Mouse (Mus musculus): Measurements from ENCODE around the gene Pdcd1. TPM values are rescaled to one million over a fixed set of nuclear protein-coding genes. Genes with fewer than 3 reads are reported as not detected.

The Pdcd1 gene
- polyA plus RNA-seq, 1 experiment from 2014 or later: not detected

DNA sequence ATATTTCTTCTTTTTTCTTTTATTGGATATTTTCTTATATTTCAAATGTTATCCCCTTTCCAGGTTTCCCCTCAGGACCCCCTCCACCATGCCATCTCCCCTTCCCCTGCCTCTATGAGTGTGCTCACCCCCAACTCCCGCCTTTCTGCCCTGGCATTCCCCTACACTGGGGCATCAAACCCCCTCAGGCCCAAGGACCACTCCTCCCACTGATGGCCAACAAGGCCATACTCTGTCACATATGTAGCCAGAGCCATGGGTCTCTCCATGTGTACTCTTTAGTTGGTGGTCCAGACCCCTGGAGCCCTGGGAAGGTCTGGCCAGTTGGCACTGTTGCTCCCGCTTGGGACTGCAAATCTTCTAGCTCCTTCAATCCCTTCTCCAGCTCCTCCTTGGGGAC lies 5.0 kb upstream of the Pdcd1 start:
- no peak overlapping the region for H3K27ac ChIP-seq
- no peaks in the 10 kb centered on the region for H3K9me3 ChIP-seq
- no peaks in the 10 kb centered on the region for H3K4me1 ChIP-seq
- no peak overlapping the region for H3K4me3 ChIP-seq
- 91% methylated on average over 2 of the region's 2 CpGs for WGBS
- H3K4me2 ChIP-seq: no peak overlapping the region
- no peak for ATAC-seq (replicated peaks)
- no peaks in the 10 kb centered on the region for H3K27me3 ChIP-seq (replicated peaks)
- no peaks in the 10 kb centered on the region for H3K36me3 ChIP-seq (replicated peaks)
- no peak overlapping the region for H3K9ac ChIP-seq

DNA sequence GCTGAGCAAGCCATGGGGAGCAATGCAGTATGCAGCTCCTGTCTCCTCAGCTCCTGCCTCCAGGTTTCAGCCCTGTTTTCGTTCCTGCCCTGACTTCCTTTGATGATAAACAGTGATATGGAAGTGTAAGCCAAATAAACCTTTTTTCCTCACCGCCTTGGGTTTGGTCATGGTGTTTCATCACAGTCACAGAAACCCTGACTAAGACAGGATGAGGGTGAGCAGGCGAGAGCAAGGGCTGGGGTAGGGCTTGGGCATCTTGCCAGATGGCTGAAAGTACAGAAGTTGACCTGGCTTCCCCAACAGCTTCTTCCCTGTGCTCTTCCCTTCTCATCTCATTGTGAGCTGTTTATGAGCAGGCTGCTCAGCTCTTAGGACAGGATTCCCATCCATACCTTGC lies 3.6 kb upstream of the Pdcd1 start:
- Histone ChIP-seq H3K4me1 (no peaks in the 10 kb centered on the region), H3K4me3 (no peak overlapping the region), H3K9me3 (no peaks in the 10 kb centered on the region), H3K36me3 (replicated peaks) (no peaks in the 10 kb centered on the region), H3K27me3 (replicated peaks) (no peaks in the 10 kb centered on the region), H3K4me2 (no peak overlapping the region), H3K9ac (no peak overlapping the region), H3K27ac (no peak overlapping the region)
- no peak for ATAC-seq (replicated peaks)
- WGBS: 80% methylated on average over 3 of the region's 3 CpGs

GRCm38 (mm10) chr1:94054481-94054880 lies 2.1 kb upstream of the Pdcd1 start:
- H3K27ac ChIP-seq: no peak overlapping the region
- H3K9me3 ChIP-seq: no peaks in the 10 kb centered on the region
- H3K9ac ChIP-seq: no peak overlapping the region
- no peak overlapping the region for H3K4me3 ChIP-seq
- no peaks in the 10 kb centered on the region for H3K27me3 ChIP-seq (replicated peaks)
- H3K4me1 ChIP-seq: no peaks in the 10 kb centered on the region
- 78% methylated on average over 1 of the region's 1 CpGs for WGBS
- ATAC-seq (replicated peaks): no peak
- no peaks in the 10 kb centered on the region for H3K36me3 ChIP-seq (replicated peaks)
- no peak overlapping the region for H3K4me2 ChIP-seq

GRCm38 (mm10) chr1:94053530-94054216 lies 1.3 kb upstream of the Pdcd1 start:
- Histone ChIP-seq H3K36me3 (replicated peaks) (no peaks in the 10 kb centered on the region), H3K9me3 (no peaks in the 10 kb centered on the region), H3K4me1 (no peaks in the 10 kb centered on the region), H3K4me3 (no peak overlapping the region), H3K4me2 (no peak overlapping the region), H3K27me3 (replicated peaks) (no peaks in the 10 kb centered on the region), H3K27ac (no peak overlapping the region), H3K9ac (no peak overlapping the region)
- 68% methylated on average over 7 of the region's 7 CpGs for WGBS
- no peak for ATAC-seq (replicated peaks)

- Histone ChIP-seq H3K4me2 (no peak overlapping the region), H3K4me3 (no peak overlapping the region), H3K27ac (no peak overlapping the region), H3K27me3 (replicated peaks) (no peaks in the 10 kb centered on the region), H3K9ac (no peak overlapping the region), H3K9me3 (no peaks in the 10 kb centered on the region), H3K4me1 (no peaks in the 10 kb centered on the region), H3K36me3 (replicated peaks) (no peaks in the 10 kb centered on the region)
- 87% methylated on average over 5 of the region's 5 CpGs for WGBS
- ATAC-seq (replicated peaks): no peak
Measured at GRCm38 (mm10) chr1:94051104-94051503, 1.2 kb downstream of the Pdcd1 start.

- Histone ChIP-seq H3K4me3 (no peak overlapping the region), H3K9ac (no peak overlapping the region), H3K9me3 (no peaks in the 10 kb centered on the region), H3K27me3 (replicated peaks) (no peaks in the 10 kb centered on the region), H3K36me3 (replicated peaks) (no peaks in the 10 kb centered on the region), H3K27ac (no peak overlapping the region), H3K4me1 (no peaks in the 10 kb centered on the region), H3K4me2 (no peak overlapping the region)
- no peak for ATAC-seq (replicated peaks)
- 84% methylated on average over 4 of the region's 4 CpGs for WGBS
Measured at GRCm38 (mm10) chr1:94046544-94046943, 5.8 kb downstream of the Pdcd1 start.

- WGBS: 86% methylated on average over 3 of the region's 3 CpGs
- no peaks in the 10 kb centered on the region for H3K9me3 ChIP-seq
- H3K36me3 ChIP-seq (replicated peaks): no peaks in the 10 kb centered on the region
- no peaks in the 10 kb centered on the region for H3K4me1 ChIP-seq
- no peak for ATAC-seq (replicated peaks)
- H3K9ac ChIP-seq: no peak overlapping the region
- H3K27ac ChIP-seq: no peak overlapping the region
- H3K27me3 ChIP-seq (replicated peaks): no peaks in the 10 kb centered on the region
- H3K4me3 ChIP-seq: no peak overlapping the region
- H3K4me2 ChIP-seq: no peak overlapping the region
Measured at GRCm38 (mm10) chr1:94045559-94045958, 6.8 kb downstream of the Pdcd1 start.

DNA sequence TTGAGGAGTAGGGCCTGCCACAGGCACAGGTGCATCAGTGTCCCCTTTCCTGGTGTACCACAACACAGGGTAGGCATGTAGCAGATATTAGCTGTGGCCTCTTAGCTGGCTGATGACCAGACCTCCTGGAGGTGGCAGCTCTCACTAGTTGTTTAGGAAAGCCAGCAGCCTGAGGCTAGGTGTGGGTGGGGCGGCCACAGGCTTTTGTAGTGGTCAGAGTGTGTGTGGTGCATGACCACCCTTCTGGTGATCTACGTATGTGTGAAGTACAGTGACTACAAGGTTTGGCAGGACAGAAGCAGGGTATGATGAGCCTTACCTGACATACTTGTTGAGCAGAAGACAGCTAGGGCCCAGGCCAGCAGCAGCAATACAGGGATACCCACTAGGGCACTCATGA lies 12.0 kb downstream of the Pdcd1 start:
- ATAC-seq (replicated peaks): no peak
- Histone ChIP-seq H3K36me3 (replicated peaks) (no peaks in the 10 kb centered on the region), H3K4me3 (no peak overlapping the region), H3K27ac (no peak overlapping the region), H3K4me1 (0 out of 2 replicates have a peak, but pooled peaks cover 4% of the 10 kb centered on the region), H3K9me3 (no peaks in the 10 kb centered on the region), H3K27me3 (replicated peaks) (no peaks in the 10 kb centered on the region), H3K4me2 (no peak overlapping the region), H3K9ac (no peak overlapping the region)
- WGBS: 100% methylated on average over 2 of the region's 2 CpGs

DNA sequence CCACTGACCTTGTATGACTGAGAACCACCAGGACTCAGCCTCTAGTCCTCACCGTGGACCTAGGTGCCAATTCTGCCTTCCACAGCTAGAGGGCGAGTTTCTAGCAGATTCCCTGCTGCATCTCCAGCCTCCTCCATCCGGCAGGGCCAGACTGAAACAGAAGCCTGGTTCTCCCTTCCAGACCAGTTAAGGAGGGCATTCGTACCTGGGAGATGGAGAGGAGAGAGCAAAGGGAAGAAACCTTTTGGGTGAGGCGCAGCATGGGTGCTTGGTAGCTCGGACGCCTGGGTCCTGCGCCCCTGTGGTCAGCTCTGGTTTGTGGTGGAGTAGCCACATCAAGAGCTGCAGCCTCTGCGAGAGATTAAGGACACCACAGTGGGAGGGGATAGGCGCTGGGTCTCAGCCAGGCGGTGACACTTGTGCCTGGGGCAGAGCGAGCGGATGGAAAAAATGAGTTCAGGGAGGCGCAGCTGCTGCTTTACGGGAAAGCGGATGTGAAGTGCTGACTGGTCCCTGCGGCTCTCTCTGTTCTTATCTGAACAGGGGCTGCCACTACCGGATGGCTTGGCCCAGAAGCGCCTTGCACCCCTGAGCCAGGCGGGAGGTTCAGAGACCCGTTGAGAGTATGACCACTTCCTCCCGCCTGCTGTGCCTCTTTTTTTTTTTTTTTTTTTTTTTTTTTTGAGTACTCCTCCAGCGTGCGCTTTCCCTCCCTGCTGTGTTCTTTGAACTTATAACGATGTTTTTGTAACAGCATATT lies 17.2 kb downstream of the Pdcd1 start:
- Histone ChIP-seq H3K27me3 (replicated peaks) (no peaks in the 10 kb centered on the region), H3K9me3 (no peaks in the 10 kb centered on the region), H3K27ac (peak overlapping the region; percentile 75), H3K36me3 (replicated peaks) (no peaks in the 10 kb centered on the region), H3K9ac (peak overlapping the region; percentile 58), H3K4me3 (peak overlapping the region; percentile 49), H3K4me2 (peak overlapping the region; percentile 83), H3K4me1 (peaks cover 8% of the 10 kb centered on the region)
- WGBS: under 1% methylated on average over 25 of the region's 25 CpGs
- peak; percentile 96 for ATAC-seq (replicated peaks)

- no peaks in the 10 kb centered on the region for H3K36me3 ChIP-seq (replicated peaks)
- peaks cover 8% of the 10 kb centered on the region for H3K4me1 ChIP-seq
- H3K4me3 ChIP-seq: no peak overlapping the region
- H3K9ac ChIP-seq: no peak overlapping the region
- 98% methylated on average over 2 of the region's 2 CpGs for WGBS
- no peak overlapping the region for H3K27ac ChIP-seq
- H3K27me3 ChIP-seq (replicated peaks): no peaks in the 10 kb centered on the region
- no peak for ATAC-seq (replicated peaks)
- no peaks in the 10 kb centered on the region for H3K9me3 ChIP-seq
- H3K4me2 ChIP-seq: no peak overlapping the region
Measured at GRCm38 (mm10) chr1:94033075-94033602, 19.2 kb downstream of the Pdcd1 start.

GRCm38 (mm10) chr1:94028741-94029140 lies 23.6 kb downstream of the Pdcd1 start:
- 90% methylated on average over 2 of the region's 2 CpGs for WGBS
- no peak overlapping the region for H3K9ac ChIP-seq
- no peak overlapping the region for H3K27ac ChIP-seq
- H3K4me1 ChIP-seq: no peaks in the 10 kb centered on the region
- H3K27me3 ChIP-seq (replicated peaks): no peaks in the 10 kb centered on the region
- H3K9me3 ChIP-seq: no peaks in the 10 kb centered on the region
- no peak overlapping the region for H3K4me2 ChIP-seq
- ATAC-seq (replicated peaks): no peak
- no peak overlapping the region for H3K4me3 ChIP-seq
- H3K36me3 ChIP-seq (replicated peaks): no peaks in the 10 kb centered on the region

GRCm38 (mm10) chr1:94027506-94028108 lies 24.7 kb downstream of the Pdcd1 start:
- H3K9me3 ChIP-seq: no peaks in the 10 kb centered on the region
- H3K36me3 ChIP-seq (replicated peaks): no peaks in the 10 kb centered on the region
- H3K4me3 ChIP-seq: no peak overlapping the region
- no peak overlapping the region for H3K9ac ChIP-seq
- no peak for ATAC-seq (replicated peaks)
- no peaks in the 10 kb centered on the region for H3K4me1 ChIP-seq
- WGBS: 72% methylated on average over 12 of the region's 12 CpGs
- H3K27me3 ChIP-seq (replicated peaks): no peaks in the 10 kb centered on the region
- no peak overlapping the region for H3K27ac ChIP-seq
- no peak overlapping the region for H3K4me2 ChIP-seq

Data from midbrain, embryonic 15.5 days (tissue).